ENCODE assay signal across 11 mouse cellular contexts in the genomic region with DNA sequence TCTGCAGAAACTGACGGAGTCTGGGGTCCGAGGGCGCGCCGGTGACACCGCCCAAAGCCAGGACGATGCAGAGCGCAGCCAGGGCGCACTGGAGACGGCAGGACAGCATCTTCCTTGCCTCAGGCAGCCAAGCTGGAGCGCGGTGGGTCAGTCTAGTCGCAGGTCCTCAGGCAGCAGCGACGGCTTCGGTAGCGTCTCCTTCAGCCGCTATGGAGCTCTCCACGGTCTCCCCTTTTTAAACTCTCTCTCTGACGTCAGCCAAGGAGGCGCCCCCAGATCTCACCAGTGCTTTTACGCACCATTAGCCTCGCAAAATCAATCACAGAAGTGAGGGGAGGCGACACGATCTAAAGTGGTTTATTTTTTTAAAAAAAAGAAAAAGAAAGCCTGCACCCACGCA. TPM values are rescaled to one million over a fixed set of nuclear protein-coding genes. Genes with fewer than 3 reads are reported as not detected.
DNase-seq lines count a peak whose midpoint lies in the region; ATAC-seq lines count a peak whose summit lies in the region.
"Had no signal": no experiment of that assay in that cellular context is flagged by ENCODE, and none has a peak within 500 bp of the region (broad histone marks: within the 10 kb centered on the region; RNA-seq: fewer than 3 reads in every experiment).

A gene (minus strand): TSS at position 323 of the 400 bp plus-strand sequence.

- WGBS in embryonic facial prominence, embryonic 13.5 days, result 5% methylated on average over 26 of the region's 26 CpGs
- 11% methylated on average over 26 of the region's 26 CpGs for WGBS in large intestine, adult 2 months
- WGBS in midbrain, embryonic 16.5 days, result 3% methylated on average over 26 of the region's 26 CpGs

- ATAC-seq in frontal cortex, adult (ENCODE audit: low TSS enrichment), result no peak
- ATAC-seq in embryonic facial prominence, embryonic 13.5 days (ENCODE audit: insufficient number of reproducible peaks, insufficient read depth, low FRiP score, low TSS enrichment, low read depth), result no peak
- peak; percentile 77 for ATAC-seq in midbrain, embryonic 16.5 days
- ATAC-seq: activated CD4-positive, CD25-positive, alpha-beta regulatory T cell, adult 4 months had no signal

- no peak within 1 kb of the TSS for H3K27ac ChIP-seq in embryonic facial prominence, embryonic 13.5 days
- H3K27ac ChIP-seq in midbrain, embryonic 16.5 days (ENCODE audit: low read length), result peak within 1 kb of the TSS; percentile 54; the same call in 1 of the 2 replicates
- H3K27ac ChIP-seq: limb, embryonic 12.5 days had no signal

- H3K36me3 ChIP-seq in embryonic facial prominence, embryonic 13.5 days, result no peaks in the 10 kb centered on the region
- H3K36me3 ChIP-seq in midbrain, embryonic 16.5 days (ENCODE audit: control insufficient read depth, insufficient read depth, low read length), result no peaks in the 10 kb centered on the region
- H3K36me3 ChIP-seq: heart, embryonic 12.5 days; limb, embryonic 12.5 days had no signal

- H3K4me1 ChIP-seq in embryonic facial prominence, embryonic 13.5 days, result peaks cover 8% of the 10 kb centered on the region
- H3K4me1 ChIP-seq in midbrain, embryonic 16.5 days (ENCODE audit: control insufficient read depth, insufficient read depth, low read length), result 0 out of 2 replicates have a peak, but pooled peaks cover 7% of the 10 kb centered on the region
- H3K4me1 ChIP-seq: heart, embryonic 12.5 days had no signal

- H3K27me3 ChIP-seq in embryonic facial prominence, embryonic 13.5 days, result peaks cover 59% of the 10 kb centered on the region
- peaks cover 17% of the 10 kb centered on the region for H3K27me3 ChIP-seq in midbrain, embryonic 16.5 days (ENCODE audit: control insufficient read depth, insufficient read depth, low read depth, low read length)

- H3K4me2 ChIP-seq in embryonic facial prominence, embryonic 13.5 days, result peak within 1 kb of the TSS; percentile 36
- H3K4me2 ChIP-seq in midbrain, embryonic 16.5 days (ENCODE audit: low read length), result peak within 1 kb of the TSS; percentile 61
- H3K4me2 ChIP-seq: heart, embryonic 12.5 days; limb, embryonic 12.5 days had no signal

- H3K9me3 ChIP-seq in embryonic facial prominence, embryonic 13.5 days, result no peaks in the 10 kb centered on the region
- no peaks in the 10 kb centered on the region for H3K9me3 ChIP-seq in midbrain, embryonic 16.5 days (replicated peaks; ENCODE audit: control insufficient read depth, low read length, poor library complexity, severe bottlenecking)
- H3K9me3 ChIP-seq: heart, embryonic 12.5 days; limb, embryonic 12.5 days had no signal

- H3K4me3 ChIP-seq in embryonic facial prominence, embryonic 13.5 days, result peak within 1 kb of the TSS; percentile 2; the same call in 1 of the 2 replicates
- H3K4me3 ChIP-seq in midbrain, embryonic 16.5 days (ENCODE audit: low read depth, low read length), result peak within 1 kb of the TSS; percentile 38
- H3K4me3 ChIP-seq: heart, embryonic 12.5 days; limb, embryonic 12.5 days had no signal

- no peak within 1 kb of the TSS for H3K9ac ChIP-seq in embryonic facial prominence, embryonic 13.5 days
- H3K9ac ChIP-seq in midbrain, embryonic 16.5 days (ENCODE audit: low read depth, low read length), result peak within 1 kb of the TSS; percentile 52
- H3K9ac ChIP-seq: heart, embryonic 12.5 days; limb, embryonic 12.5 days had no signal

- DNase-seq in frontal cortex, adult 2 months (ENCODE audit: extremely low spot score in 1 of 2, low spot score in 1 of 2), result no peak
- no peak for DNase-seq in large intestine, adult 2 months (ENCODE audit: low read depth, low spot score)
- DNase-seq in gastrocnemius, postnatal 4 days (ENCODE audit: low spot score in 2 of 2), result no peak
- DNase-seq in heart, adult 8-10 months (ENCODE audit: low spot score), result no peak
- DNase-seq in adrenal gland, adult (ENCODE audit: inconsistent age in 2 of 2, low spot score in 1 of 2), result no peak

RNA-seq across cellular contexts. Expression of the gene that starts here (rescaled TPM):
- 475 and 566 TPM in 2 replicates for polyA plus RNA-seq in frontal cortex, adult 2 months (2012; rRNA removed)
- polyA plus RNA-seq in embryonic facial prominence, embryonic 13.5 days (2015; fragmentation: Nextera tagmentation; extraction: Ambion mirVana), result 12.6 and 36.2 TPM in 2 replicates
- polyA plus RNA-seq in large intestine, adult 2 months (2012; rRNA removed), result 61.1 and 89.6 TPM in 2 replicates
- polyA plus RNA-seq in midbrain, embryonic 16.5 days (2015; fragmentation: Nextera tagmentation; extraction: Ambion mirVana), result 271 and 344 TPM in 2 replicates
- total RNA-seq in gastrocnemius, postnatal 4 days (2021), result not detected
- total RNA-seq in heart, adult 8-10 months (2022), result not detected
- polyA plus RNA-seq: activated CD4-positive, CD25-positive, alpha-beta regulatory T cell, adult 4 months had no signal
